19 mouse cellular contexts compared by ENCODE assay signal in genomic region chr3:149134028-149134938, GRCm38 (mm10).
DNase-seq lines count a peak whose midpoint lies in the region; ATAC-seq lines count a peak whose summit lies in the region.
"Had no signal": no experiment of that assay in that cellular context is flagged by ENCODE, and none has a peak within 500 bp of the region (broad histone marks: within the 10 kb centered on the region; RNA-seq: fewer than 3 reads in every experiment).

No protein-coding gene starts in this region.

- H3K4me2 ChIP-seq in embryonic facial prominence, embryonic 14.5 days (ENCODE audit: low read depth, low read length) = no peak overlapping the region
- no peak overlapping the region for H3K4me2 ChIP-seq in kidney, embryonic 16.5 days (replicated peaks; ENCODE audit: low read depth, low read length)
- H3K4me2 ChIP-seq in midbrain, embryonic 13.5 days (replicated peaks) = no peak overlapping the region
- no peak overlapping the region for H3K4me2 ChIP-seq in midbrain, embryonic 15.5 days
- H3K4me2 ChIP-seq: forebrain, embryonic 15.5 days; heart, embryonic 12.5 days; hindbrain, embryonic 14.5 days had no signal

- no peaks in the 10 kb centered on the region for H3K9me3 ChIP-seq in embryonic facial prominence, embryonic 14.5 days (ENCODE audit: control insufficient read depth, low read length)
- H3K9me3 ChIP-seq in embryonic facial prominence, embryonic 10.5 days = no peaks in the 10 kb centered on the region
- no peaks in the 10 kb centered on the region for H3K9me3 ChIP-seq in kidney, embryonic 16.5 days (ENCODE audit: low read length)
- no peaks in the 10 kb centered on the region for H3K9me3 ChIP-seq in midbrain, embryonic 13.5 days
- H3K9me3 ChIP-seq in midbrain, embryonic 15.5 days = no peaks in the 10 kb centered on the region
- H3K9me3 ChIP-seq: forebrain, embryonic 15.5 days; heart, embryonic 12.5 days; hindbrain, embryonic 10.5 days had no signal

- 74% methylated on average over 9 of the region's 9 CpGs for WGBS in embryonic facial prominence, embryonic 14.5 days
- WGBS in embryonic facial prominence, embryonic 10.5 days = 85% methylated on average over 9 of the region's 9 CpGs
- 61% methylated on average over 9 of the region's 9 CpGs for WGBS in kidney, embryonic 16.5 days
- 74% methylated on average over 9 of the region's 9 CpGs for whole genome bisulfite sequencing in midbrain, embryonic 13.5 days
- 66% methylated on average over 9 of the region's 9 CpGs for WGBS in midbrain, embryonic 15.5 days

- H3K4me1 ChIP-seq in embryonic facial prominence, embryonic 14.5 days (ENCODE audit: control insufficient read depth, insufficient read depth, low read length) = no peaks in the 10 kb centered on the region
- H3K4me1 ChIP-seq in embryonic facial prominence, embryonic 10.5 days = no peaks in the 10 kb centered on the region
- H3K4me1 ChIP-seq in kidney, embryonic 16.5 days (ENCODE audit: insufficient read depth, low read length) = no peaks in the 10 kb centered on the region
- H3K4me1 ChIP-seq in midbrain, embryonic 13.5 days (replicated peaks) = 0 out of 2 replicates have a peak, but pooled peaks cover 5% of the 10 kb centered on the region
- H3K4me1 ChIP-seq in midbrain, embryonic 15.5 days = no peaks in the 10 kb centered on the region
- H3K4me1 ChIP-seq: forebrain, embryonic 15.5 days; heart, embryonic 12.5 days; hindbrain, embryonic 10.5 days had no signal

- DNase-seq in embryonic facial prominence, embryonic 14.5 days (ENCODE audit: low spot score) = peak; percentile 31
- no peak for DNase-seq in embryonic facial prominence, embryonic 10.5 days (ENCODE audit: low spot score)
- DNase-seq in kidney, postnatal 10 days = no peak
- peak; percentile 36 for DNase-seq in gonadal fat pad, adult 2 months (ENCODE audit: low read depth)
- no peak for DNase-seq in left cerebral cortex, adult 8-10 months (ENCODE audit: low spot score in 2 of 2)
- DNase-seq: adrenal gland, adult 2 months; adrenal gland, postnatal 25 days; B cell, adult 2 months; cerebellum, adult 2 months; cerebellum, postnatal 10 days; gastrocnemius, postnatal 36 days had no signal

- H3K9ac ChIP-seq in embryonic facial prominence, embryonic 14.5 days (ENCODE audit: low read depth, low read length) = no peak overlapping the region
- no peak overlapping the region for H3K9ac ChIP-seq in kidney, embryonic 16.5 days (replicated peaks; ENCODE audit: low read length)
- no peak overlapping the region for H3K9ac ChIP-seq in midbrain, embryonic 13.5 days (replicated peaks)
- H3K9ac ChIP-seq in midbrain, embryonic 15.5 days = no peak overlapping the region
- H3K9ac ChIP-seq: forebrain, embryonic 15.5 days; heart, embryonic 12.5 days; hindbrain, embryonic 14.5 days had no signal

- H3K4me3 ChIP-seq in embryonic facial prominence, embryonic 14.5 days (ENCODE audit: low read depth, low read length) = no peak overlapping the region
- H3K4me3 ChIP-seq in embryonic facial prominence, embryonic 10.5 days = no peak overlapping the region
- H3K4me3 ChIP-seq in kidney, embryonic 16.5 days (ENCODE audit: low read length) = no peak overlapping the region
- no peak overlapping the region for H3K4me3 ChIP-seq in midbrain, embryonic 13.5 days (replicated peaks)
- H3K4me3 ChIP-seq in midbrain, embryonic 15.5 days = no peak overlapping the region
- H3K4me3 ChIP-seq: forebrain, embryonic 15.5 days; heart, embryonic 12.5 days; hindbrain, embryonic 10.5 days had no signal

- no peak overlapping the region for H3K27ac ChIP-seq in embryonic facial prominence, embryonic 14.5 days (replicated peaks; ENCODE audit: low read depth, low read length)
- H3K27ac ChIP-seq in embryonic facial prominence, embryonic 10.5 days (replicated peaks) = no peak overlapping the region
- H3K27ac ChIP-seq in kidney, embryonic 16.5 days (ENCODE audit: low read length) = no peak overlapping the region
- H3K27ac ChIP-seq in midbrain, embryonic 13.5 days = no peak overlapping the region
- no peak overlapping the region for H3K27ac ChIP-seq in midbrain, embryonic 15.5 days
- H3K27ac ChIP-seq: forebrain, embryonic 15.5 days; hindbrain, embryonic 10.5 days; hindbrain, embryonic 14.5 days had no signal

- H3K36me3 ChIP-seq in embryonic facial prominence, embryonic 14.5 days (ENCODE audit: control insufficient read depth, insufficient read depth, low read length) = no peaks in the 10 kb centered on the region
- H3K36me3 ChIP-seq in embryonic facial prominence, embryonic 10.5 days (replicated peaks) = no peaks in the 10 kb centered on the region
- H3K36me3 ChIP-seq in kidney, embryonic 16.5 days (ENCODE audit: insufficient read depth, low read length) = no peaks in the 10 kb centered on the region
- no peaks in the 10 kb centered on the region for H3K36me3 ChIP-seq in midbrain, embryonic 13.5 days
- H3K36me3 ChIP-seq in midbrain, embryonic 15.5 days (replicated peaks) = no peaks in the 10 kb centered on the region
- H3K36me3 ChIP-seq: forebrain, embryonic 15.5 days; heart, embryonic 12.5 days; hindbrain, embryonic 10.5 days had no signal

- ATAC-seq in embryonic facial prominence, embryonic 14.5 days (ENCODE audit: low read depth) = no peak
- ATAC-seq in kidney, embryonic 16.5 days (ENCODE audit: low FRiP score, low TSS enrichment) = peak; percentile 57
- peak; percentile 58 for ATAC-seq in midbrain, embryonic 13.5 days
- no peak; the same call in 1 of the 2 replicates for ATAC-seq in midbrain, embryonic 15.5 days (replicated peaks)
- ATAC-seq: CD4-positive, CD25-positive, alpha-beta regulatory T cell, adult 4 months; forebrain, embryonic 15.5 days had no signal

- no peaks in the 10 kb centered on the region for H3K27me3 ChIP-seq in embryonic facial prominence, embryonic 14.5 days (replicated peaks; ENCODE audit: control insufficient read depth, insufficient read depth, low read length)
- H3K27me3 ChIP-seq in embryonic facial prominence, embryonic 10.5 days (replicated peaks; ENCODE audit: low read depth, poor library complexity, severe bottlenecking) = no peaks in the 10 kb centered on the region
- H3K27me3 ChIP-seq in kidney, embryonic 16.5 days (ENCODE audit: insufficient read depth, low read length) = no peaks in the 10 kb centered on the region
- no peaks in the 10 kb centered on the region for H3K27me3 ChIP-seq in midbrain, embryonic 13.5 days
- H3K27me3 ChIP-seq in midbrain, embryonic 15.5 days (replicated peaks) = no peaks in the 10 kb centered on the region
- H3K27me3 ChIP-seq: forebrain, embryonic 15.5 days; heart, embryonic 12.5 days had no signal

Comparison
In these comparisons a context has a peak if more than half of its experiments do, and no peak if none do; other contexts are left out.
1. ATAC-seq: peak in kidney, embryonic 16.5 days (single experiment) and midbrain, embryonic 13.5 days (single experiment); none in embryonic facial prominence, embryonic 14.5 days (single experiment) and midbrain, embryonic 15.5 days (single experiment).
2. DNase-seq: peak in embryonic facial prominence, embryonic 14.5 days (single experiment) and gonadal fat pad, adult 2 months (single experiment); none in embryonic facial prominence, embryonic 10.5 days (single experiment), kidney, postnatal 10 days (single experiment) and left cerebral cortex, adult 8-10 months (0 of 2).